Mouse (Mus musculus) cerebellum, adult 2 months (tissue): Measurements from ENCODE around the gene Stx17.

Experiments used
- CTCF ChIP-seq: fragments of 200-500 bp; IDR thresholded peaks from 2 replicates; pipeline ENCODE4 v1.5.1; 2011; ENCODE audit warnings: low read depth, mild to moderate bottlenecking, control low read depth, low read length, moderate library complexity, borderline replicate concordance; ENCODE audit not compliant: insufficient read depth
- POLR2A ChIP-seq: fragments of 200-500 bp; IDR thresholded peaks from 2 replicates; pipeline ENCODE4 v1.6.1; 2011; ENCODE audit warnings: low read length, control low read depth, borderline replicate concordance; ENCODE audit not compliant: insufficient read depth

GRCm38 (mm10) chr4:48105387-48105786 is 19.3 kb upstream of the Stx17 start:
- TF ChIP-seq CTCF (no peak), POLR2A (no peak)
